8 mouse cellular contexts compared by ENCODE assay signal in genomic region chr8:120534504-120535368, GRCm38 (mm10). TPM values are rescaled to one million over a fixed set of nuclear protein-coding genes. Genes with fewer than 3 reads are reported as not detected.
DNase-seq lines count a peak whose midpoint lies in the region; ATAC-seq and TF ChIP-seq lines count a peak whose summit lies in the region.

No protein-coding gene starts in this region.

- peaks cover 88% of the 10 kb centered on the region for H3K4me1 ChIP-seq in G1E (ENCODE audit: insufficient read depth, low read depth, low read length)
- H3K4me1 ChIP-seq in forebrain, embryonic 15.5 days = peaks cover 87% of the 10 kb centered on the region

- DNase-seq in G1E (ENCODE audit: low spot score) = peak; percentile 81
- DNase-seq in cerebellum, adult 18-20 months = peak; percentile 90 to 92
- DNase-seq in layer of hippocampus, adult 9-10 months (ENCODE audit: low spot score) = peak; percentile 76
- DNase-seq in lung, postnatal 14 days = peak; percentile 85
- peak; percentile 72 for DNase-seq in retina, adult 2 months (ENCODE audit: low read depth, low spot score)
- peak; percentile 89 for DNase-seq in thymus, postnatal 25 days

- H3K9ac ChIP-seq in forebrain, embryonic 15.5 days (replicated peaks) = peak overlapping the region; percentile 23

- H3K4me2 ChIP-seq in forebrain, embryonic 15.5 days (replicated peaks) = peak overlapping the region; percentile 99

- H3K36me3 ChIP-seq in G1E (replicated peaks) = peaks cover 22% of the 10 kb centered on the region
- H3K36me3 ChIP-seq in forebrain, embryonic 15.5 days = no peaks in the 10 kb centered on the region

- ATAC-seq in G1E (ENCODE audit: extremely low read depth, insufficient number of reproducible peaks, low FRiP score, poor library complexity, severe bottlenecking) = peak; percentile 46
- ATAC-seq in forebrain, embryonic 15.5 days (replicated peaks) = peak; percentile 36
- peak; percentile 29 to 36; a peak in 3 of 4 replicates for ATAC-seq in hematopoietic stem cell, adult 5-6 weeks (replicated peaks in 1 of 2; ENCODE audit: insufficient read depth in 1 of 2, low FRiP score in 2 of 2, low TSS enrichment in 1 of 2, low read depth in 1 of 2, poor library complexity in 2 of 2, severe bottlenecking in 2 of 2)

- TF ChIP-seq CTCF in G1E (IDR thresholded peaks at IDR 0.05; ENCODE audit: low read depth, low read length) = peak; percentile 99

- peak overlapping the region; percentile 98 for H3K27ac ChIP-seq in forebrain, embryonic 15.5 days (replicated peaks)

- H3K27me3 ChIP-seq in G1E (ENCODE audit: insufficient read depth, low read length) = peaks cover 78% of the 10 kb centered on the region
- no peaks in the 10 kb centered on the region for H3K27me3 ChIP-seq in forebrain, embryonic 15.5 days

- WGBS in forebrain, embryonic 15.5 days = 12% methylated on average over 14 of the region's 14 CpGs

- no peaks in the 10 kb centered on the region for H3K9me3 ChIP-seq in G1E (replicated peaks)
- H3K9me3 ChIP-seq in forebrain, embryonic 15.5 days = no peaks in the 10 kb centered on the region

- H3K4me3 ChIP-seq in G1E (ENCODE audit: low read depth, low read length) = no peak overlapping the region
- peak overlapping the region; percentile 78; the same call in 1 of the 2 replicates for H3K4me3 ChIP-seq in forebrain, embryonic 15.5 days

RNA-seq across cellular contexts. Expression of gene Gins2, which starts 54.4 kb away (rescaled TPM):
- 34.6 and 43.9 TPM in 2 replicates for total RNA-seq in G1E (2014; fragmentation: Nextera tagmentation)
- 11.3 and 27.9 TPM in 2 replicates for total RNA-seq in G1E (2017)
- polyA plus RNA-seq in G1E (2012) = 49.8 and 83.4 TPM in 2 replicates
- 27.1 and 34.2 TPM in 2 replicates for polyA plus RNA-seq in forebrain, embryonic 15.5 days (2015; fragmentation: Nextera tagmentation; extraction: Ambion mirVana)
- 24.0 and 46.7 TPM in 2 replicates for total RNA-seq in hematopoietic stem cell, adult 5-6 weeks (2017)
